Mouse (Mus musculus) megakaryocyte-erythroid progenitor cell, adult 5-6 weeks (primary cell): ENCODE data around the gene 9230112D13Rik. TPM values are rescaled to one million over a fixed set of nuclear protein-coding genes. Genes with fewer than 3 reads are reported as not detected.

Experiments
- ATAC-seq: replicated peaks from 2 replicates; pipeline ENCODE4 v1.8.0; 2016; ENCODE audit warnings: mild to moderate bottlenecking, inconsistent platforms; ENCODE audit not compliant: severe bottlenecking, poor library complexity, low FRiP score, low TSS enrichment
- total RNA-seq, 2 experiments: library from RNA; stranded (forward) in 1 of 2; stranded (reverse) in 1 of 2; fragments of 200-1000, 215-1000 nt in 1 of 2; fragments of >200 nt in 1 of 2; fragmentation: Nextera tagmentation in 1 of 2; gene quantifications; 2 replicates each; pipeline ENCODE4 v1.2.3; 2014 to 2017

Gene 9230112D13Rik
- total RNA-seq, 2 experiments from 2014 or later, result not detected

GRCm38 (mm10) chr14:34502475-34503324 is 19.9 kb downstream of the 9230112D13Rik start:
- peak; percentile 48 for ATAC-seq

DNA sequence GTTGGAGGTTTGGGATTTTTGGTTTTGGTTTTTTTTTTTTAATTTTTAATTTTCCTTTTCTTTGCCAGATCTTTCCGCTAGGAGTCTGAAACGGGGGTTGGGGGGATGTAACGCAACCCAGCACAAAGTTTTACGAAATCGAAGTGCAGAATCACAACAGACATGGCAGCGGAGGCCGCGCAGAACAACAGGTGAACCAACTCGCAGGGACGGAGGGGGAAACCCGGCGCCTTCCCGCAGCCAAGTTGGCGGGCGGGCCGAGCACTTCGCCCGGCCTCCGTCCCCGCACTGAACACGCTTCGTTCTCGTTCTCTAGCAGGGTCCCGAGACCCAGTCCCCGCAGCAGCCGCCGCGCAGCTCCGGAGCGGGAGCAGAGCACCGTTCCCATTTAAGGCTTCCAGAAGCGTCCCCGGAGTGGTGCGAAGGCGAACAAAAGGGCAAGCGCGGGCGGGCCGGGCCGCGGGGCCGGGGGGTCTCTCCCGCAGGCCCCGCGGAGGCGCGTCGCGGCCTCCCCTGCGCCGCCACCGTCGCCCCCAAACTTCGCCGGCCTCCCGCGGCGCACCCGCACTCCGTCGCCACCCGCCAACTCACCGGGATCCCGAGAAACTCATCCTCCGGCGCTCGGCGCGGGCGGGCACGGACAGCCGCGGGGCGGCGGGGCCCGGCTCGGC is 20.7 kb downstream of the 9230112D13Rik start:
- no peak for ATAC-seq

DNA sequence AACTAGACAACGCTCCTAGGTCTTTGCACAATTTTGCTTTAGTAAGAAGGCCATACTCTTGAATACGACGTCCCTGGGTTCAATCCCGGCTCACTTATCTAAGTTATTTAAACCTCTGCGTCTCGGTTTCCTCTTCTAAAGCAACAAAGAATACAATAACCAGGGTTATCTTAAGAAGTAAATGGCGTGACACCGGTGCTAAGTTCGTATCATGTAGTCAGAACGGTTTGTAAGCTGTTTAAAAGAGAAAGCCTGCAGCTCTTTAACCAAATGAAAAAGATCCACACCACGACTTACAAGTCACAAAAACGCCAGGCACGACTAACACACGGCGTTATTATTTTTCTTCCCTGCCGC is 21.2 kb downstream of the 9230112D13Rik start:
- no peak for ATAC-seq

GRCm38 (mm10) chr14:34500309-34500708 is 22.3 kb downstream of the 9230112D13Rik start:
- no peak for ATAC-seq

- ATAC-seq, result no peak
Measured at GRCm38 (mm10) chr14:34499664-34500063, 22.9 kb downstream of the 9230112D13Rik start.

- no peak for ATAC-seq
Measured at GRCm38 (mm10) chr14:34497346-34497745, 25.3 kb downstream of the 9230112D13Rik start.

GRCm38 (mm10) chr14:34493682-34494081 is 28.9 kb downstream of the 9230112D13Rik start:
- no peak for ATAC-seq

GRCm38 (mm10) chr14:34492688-34493087 is 29.9 kb downstream of the 9230112D13Rik start:
- no peak for ATAC-seq

DNA sequence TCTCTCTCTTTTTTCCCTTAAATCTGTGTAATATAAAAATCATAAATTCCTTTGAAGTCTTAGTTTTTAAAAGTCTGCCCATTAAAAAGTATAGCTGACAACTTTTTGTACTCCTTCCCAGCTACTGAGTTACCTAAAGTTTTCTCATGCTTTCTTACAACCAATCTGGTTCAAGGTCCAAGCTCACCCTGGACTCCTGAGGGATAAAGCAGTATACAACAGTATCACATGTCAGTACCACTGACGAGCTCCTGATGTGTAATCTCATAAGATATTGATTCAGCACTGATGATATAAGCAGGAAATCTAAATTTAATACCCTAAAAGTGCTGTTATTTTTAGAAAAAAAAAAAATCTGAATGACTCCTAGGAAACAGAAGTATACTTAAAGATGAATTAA is 31.6 kb downstream of the 9230112D13Rik start:
- no peak for ATAC-seq

DNA sequence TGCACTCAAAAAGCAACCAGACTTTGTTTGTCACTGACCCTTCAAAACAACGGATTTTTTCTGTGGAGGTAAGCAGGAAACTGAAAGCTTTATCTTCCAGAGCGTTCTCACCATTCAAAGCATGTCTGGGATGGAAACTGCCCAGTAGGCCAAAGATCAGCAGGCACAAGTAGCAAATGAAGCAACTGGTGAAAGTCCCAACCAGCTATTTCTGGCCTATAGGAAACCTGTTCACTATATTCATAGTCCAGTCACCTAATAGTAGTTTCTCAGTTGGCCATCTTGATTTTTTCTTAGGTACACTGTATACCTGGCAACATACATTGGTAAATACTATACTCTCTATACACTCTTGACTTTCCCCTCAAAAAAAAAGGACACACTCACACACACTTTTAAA is 32.7 kb downstream of the 9230112D13Rik start:
- ATAC-seq, result no peak

DNA sequence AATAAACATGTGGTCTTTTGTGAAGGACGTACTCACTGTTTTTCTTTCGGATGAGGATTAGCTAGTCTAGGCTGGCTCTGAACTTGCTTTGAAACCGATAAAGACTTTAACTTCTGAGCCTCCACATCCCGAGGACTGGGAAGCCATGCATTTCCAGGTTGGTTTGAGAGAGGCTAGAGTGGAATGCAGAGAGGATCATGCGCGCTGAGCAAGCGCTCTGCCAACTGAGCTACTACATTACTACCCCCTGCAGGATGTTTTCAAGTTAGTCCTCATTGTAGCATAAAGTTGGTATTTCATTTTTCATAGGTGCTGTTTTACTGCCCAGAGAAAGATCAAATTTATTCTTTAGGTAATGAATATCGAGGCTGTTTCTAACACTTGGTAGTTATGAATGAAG is 36.4 kb downstream of the 9230112D13Rik start:
- no peak for ATAC-seq

- ATAC-seq, result no peak
Measured at GRCm38 (mm10) chr14:34483469-34484341, 38.9 kb downstream of the 9230112D13Rik start.

DNA sequence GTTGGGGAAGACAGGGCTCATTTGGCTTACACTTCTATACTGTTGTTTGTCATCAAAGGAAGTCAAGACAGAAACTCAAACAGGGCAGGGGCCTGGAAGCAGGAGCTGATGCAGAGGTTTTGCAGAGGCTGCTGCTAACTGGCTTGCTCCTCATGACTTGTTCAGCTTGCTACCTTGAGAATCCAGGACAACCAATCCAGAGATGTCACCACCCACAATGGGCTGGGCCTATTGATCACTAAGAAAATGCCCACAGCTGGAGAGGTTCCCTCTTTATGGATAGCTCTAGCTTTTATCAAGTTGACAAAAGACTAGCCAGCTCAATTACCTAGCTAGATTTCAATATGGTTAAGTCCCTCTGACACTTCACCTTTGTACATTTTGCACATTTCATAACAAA is 51.0 kb downstream of the 9230112D13Rik start:
- ATAC-seq, result no peak

DNA sequence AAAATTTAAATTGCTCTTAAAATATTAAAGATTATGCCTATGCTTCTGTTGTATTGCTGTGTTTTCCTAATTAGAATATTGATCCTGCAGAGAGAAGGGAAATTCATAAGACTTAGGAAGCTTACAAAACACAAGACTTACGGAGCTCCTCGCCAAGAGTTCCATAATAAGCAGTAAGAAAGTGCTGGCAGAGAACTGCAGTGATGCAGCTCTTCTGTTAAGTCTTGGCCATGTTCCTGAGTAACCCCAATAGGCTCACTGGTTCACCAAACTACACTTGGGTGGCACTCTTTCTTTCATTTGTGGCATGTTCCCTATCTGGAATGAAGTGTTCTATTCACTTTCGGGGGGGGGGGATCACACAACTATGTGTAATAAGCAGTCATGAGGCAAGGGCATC is 56.3 kb downstream of the 9230112D13Rik start:
- no peak for ATAC-seq

Other genes with a start within 250 kb of the 9230112D13Rik start
- 8.0 and 9.1 TPM in 2 replicates for gene Shld2, start 212.3 kb downstream of the 9230112D13Rik start, total RNA-seq (2014; fragmentation: Nextera tagmentation)
- gene Shld2, start 212.3 kb downstream of the 9230112D13Rik start, total RNA-seq (2017), result 17.1 and 18.0 TPM in 2 replicates
- gene Glud1, start 212.1 kb downstream of the 9230112D13Rik start, total RNA-seq (2014; fragmentation: Nextera tagmentation), result 38.5 and 40.5 TPM in 2 replicates
- gene Glud1, start 212.1 kb downstream of the 9230112D13Rik start, total RNA-seq (2017), result 34.3 and 37.8 TPM in 2 replicates
- not detected in 2 replicates for gene Fam25c, start 167.4 kb downstream of the 9230112D13Rik start, total RNA-seq (2014; fragmentation: Nextera tagmentation)
- not detected in 2 replicates for gene Fam25c, start 167.4 kb downstream of the 9230112D13Rik start, total RNA-seq (2017)
- not detected in 2 replicates for gene Sncg, start 148.0 kb downstream of the 9230112D13Rik start, total RNA-seq (2014; fragmentation: Nextera tagmentation)
- not detected in 2 replicates for gene Sncg, start 148.0 kb downstream of the 9230112D13Rik start, total RNA-seq (2017)
- not detected in 2 replicates for gene Mmrn2, start 147.3 kb downstream of the 9230112D13Rik start, total RNA-seq (2014; fragmentation: Nextera tagmentation)
- gene Mmrn2, start 147.3 kb downstream of the 9230112D13Rik start, total RNA-seq (2017), result not detected in 2 replicates
- gene Bmpr1a, start 19.5 kb downstream of the 9230112D13Rik start, total RNA-seq (2014; fragmentation: Nextera tagmentation), result 0.49 TPM in 1 of 2 replicates, not detected in the other
- not detected in 2 replicates for gene Bmpr1a, start 19.5 kb downstream of the 9230112D13Rik start, total RNA-seq (2017)
- gene Ldb3, start 65.9 kb upstream of the 9230112D13Rik start, total RNA-seq (2014; fragmentation: Nextera tagmentation), result not detected in 2 replicates
- gene Ldb3, start 65.9 kb upstream of the 9230112D13Rik start, total RNA-seq (2017), result not detected in 2 replicates
- not detected in 2 replicates for gene Opn4, start 77.3 kb upstream of the 9230112D13Rik start, total RNA-seq (2014; fragmentation: Nextera tagmentation)
- gene Opn4, start 77.3 kb upstream of the 9230112D13Rik start, total RNA-seq (2017), result not detected in 2 replicates
- 102 and 161 TPM in 2 replicates for gene Wapl, start 151.1 kb upstream of the 9230112D13Rik start, total RNA-seq (2014; fragmentation: Nextera tagmentation)
- 201 and 208 TPM in 2 replicates for gene Wapl, start 151.1 kb upstream of the 9230112D13Rik start, total RNA-seq (2017)